ENCODE assay signal across 8 mouse cellular contexts in genomic region chr9:101034448-101035098, GRCm38 (mm10). TPM values are rescaled to one million over a fixed set of nuclear protein-coding genes. Genes with fewer than 3 reads are reported as not detected.
DNase-seq lines count a peak whose midpoint lies in the region; ATAC-seq and TF ChIP-seq lines count a peak whose summit lies in the region.

Pccb (minus strand) TSS chr9:101034898.

- WGBS in heart, embryonic 12.5 days, result under 1% methylated on average over 61 of the region's 61 CpGs
- WGBS in kidney, postnatal 0 days, result under 1% methylated on average over 58 of the region's 61 CpGs
- WGBS in liver, embryonic 11.5 days, result under 1% methylated on average over 61 of the region's 61 CpGs
- under 1% methylated on average over 60 of the region's 61 CpGs for WGBS in stomach, embryonic 14.5 days

- H3K4me2 ChIP-seq in heart, embryonic 12.5 days, result peak within 1 kb of the TSS; percentile 70
- H3K4me2 ChIP-seq in kidney, postnatal 0 days (ENCODE audit: low read length), result peak within 1 kb of the TSS; percentile 71
- H3K4me2 ChIP-seq in liver, embryonic 11.5 days, result peak within 1 kb of the TSS; percentile 77
- H3K4me2 ChIP-seq in stomach, embryonic 14.5 days (replicated peaks; ENCODE audit: low read depth, low read length), result peak within 1 kb of the TSS; percentile 61

- peak; percentile 100 for ATAC-seq in heart, embryonic 12.5 days (ENCODE audit: insufficient number of reproducible peaks, low FRiP score)
- peak; percentile 98 for ATAC-seq in kidney, postnatal 0 days (replicated peaks; ENCODE audit: low FRiP score, low read depth)
- peak; percentile 99 for ATAC-seq in liver, embryonic 11.5 days (replicated peaks; ENCODE audit: low FRiP score)
- ATAC-seq in stomach, embryonic 14.5 days (ENCODE audit: insufficient number of reproducible peaks, insufficient read depth, low FRiP score, low read depth), result peak; percentile 98

- no peaks in the 10 kb centered on the region for H3K9me3 ChIP-seq in erythroblast, embryonic 14.5 days (ENCODE audit: control insufficient read depth, low read length)
- H3K9me3 ChIP-seq in heart, embryonic 12.5 days (replicated peaks), result no peaks in the 10 kb centered on the region
- H3K9me3 ChIP-seq in kidney, postnatal 0 days (replicated peaks; ENCODE audit: low read length), result no peaks in the 10 kb centered on the region
- no peaks in the 10 kb centered on the region for H3K9me3 ChIP-seq in liver, embryonic 11.5 days (ENCODE audit: control insufficient read depth, low read length)
- H3K9me3 ChIP-seq in stomach, embryonic 14.5 days (ENCODE audit: control insufficient read depth, low read depth, low read length), result no peaks in the 10 kb centered on the region

- peak; percentile 98 for DNase-seq in brain, embryonic 14.5 days (ENCODE audit: low read depth)
- peak; percentile 97 for DNase-seq in kidney, postnatal 0 days (ENCODE audit: low spot score)
- peak; percentile 93 for DNase-seq in liver, embryonic 11.5 days (ENCODE audit: low spot score)
- peak; percentile 99 for DNase-seq in naive thymus-derived CD4-positive, alpha-beta T cell, adult 2 months (ENCODE audit: low read depth)

- H3K27me3 ChIP-seq in C2C12 (ENCODE audit: control insufficient read depth, insufficient read depth, insufficient read length), result no peaks in the 10 kb centered on the region
- peaks cover 4% of the 10 kb centered on the region for H3K27me3 ChIP-seq in erythroblast, embryonic 14.5 days (ENCODE audit: control insufficient read depth)
- no peaks in the 10 kb centered on the region for H3K27me3 ChIP-seq in heart, embryonic 12.5 days (replicated peaks)
- H3K27me3 ChIP-seq in kidney, postnatal 0 days (ENCODE audit: insufficient read depth, low read length), result no peaks in the 10 kb centered on the region
- no peaks in the 10 kb centered on the region for H3K27me3 ChIP-seq in liver, embryonic 11.5 days (replicated peaks; ENCODE audit: control insufficient read depth, insufficient read depth, low read length)
- no peaks in the 10 kb centered on the region for H3K27me3 ChIP-seq in stomach, embryonic 14.5 days (ENCODE audit: control insufficient read depth, insufficient read depth, low read length)

- peaks cover 58% of the 10 kb centered on the region for H3K4me1 ChIP-seq in erythroblast, embryonic 14.5 days (ENCODE audit: control insufficient read depth)
- peaks cover 7% of the 10 kb centered on the region for H3K4me1 ChIP-seq in heart, embryonic 12.5 days (replicated peaks)
- peaks cover 23% of the 10 kb centered on the region; the same call in 1 of the 2 replicates for H3K4me1 ChIP-seq in kidney, postnatal 0 days (replicated peaks; ENCODE audit: insufficient read depth, low read length)
- peaks cover 8% of the 10 kb centered on the region for H3K4me1 ChIP-seq in liver, embryonic 11.5 days (replicated peaks; ENCODE audit: control insufficient read depth, insufficient read depth, low read length)
- H3K4me1 ChIP-seq in stomach, embryonic 14.5 days (ENCODE audit: control insufficient read depth, insufficient read depth, low read length), result peaks cover 12% of the 10 kb centered on the region; the same call in 1 of the 2 replicates

- H3K27ac ChIP-seq in heart, embryonic 12.5 days (ENCODE audit: poor library complexity, severe bottlenecking), result peak within 1 kb of the TSS; percentile 92
- peak within 1 kb of the TSS; percentile 98 for H3K27ac ChIP-seq in kidney, postnatal 0 days
- H3K27ac ChIP-seq in liver, embryonic 11.5 days (ENCODE audit: low read depth, low read length), result peak within 1 kb of the TSS; percentile 82
- peak within 1 kb of the TSS; percentile 96 for H3K27ac ChIP-seq in stomach, embryonic 14.5 days (ENCODE audit: low read length)

- peak within 1 kb of the TSS; percentile 76 for H3ac ChIP-seq in C2C12 (ENCODE audit: control insufficient read depth, insufficient read length, low read depth)

- H3K36me3 ChIP-seq in C2C12 (ENCODE audit: control insufficient read depth, insufficient read depth), result no peaks in the 10 kb centered on the region
- peaks cover 3% of the 10 kb centered on the region; the same call in 1 of the 2 replicates for H3K36me3 ChIP-seq in erythroblast, embryonic 14.5 days (ENCODE audit: control insufficient read depth)
- H3K36me3 ChIP-seq in heart, embryonic 12.5 days, result peaks cover 7% of the 10 kb centered on the region; the same call in 1 of the 2 replicates
- 0 out of 2 replicates have a peak, but pooled peaks cover 6% of the 10 kb centered on the region for H3K36me3 ChIP-seq in kidney, postnatal 0 days (ENCODE audit: insufficient read depth, low read length)
- H3K36me3 ChIP-seq in liver, embryonic 11.5 days (ENCODE audit: control insufficient read depth, insufficient read depth, low read length), result no peaks in the 10 kb centered on the region
- 0 out of 2 replicates have a peak, but pooled peaks cover 3% of the 10 kb centered on the region for H3K36me3 ChIP-seq in stomach, embryonic 14.5 days (ENCODE audit: control insufficient read depth, insufficient read depth, low read length)

- no peak for TF ChIP-seq CTCF in C2C12 (IDR thresholded peaks at IDR 0.05; ENCODE audit: control insufficient read depth, insufficient read depth, insufficient read length)
- peak; percentile 33; the same call in 1 of the 2 replicates for TF ChIP-seq CTCF in brain, embryonic 14.5 days (IDR thresholded peaks at IDR 0.05; ENCODE audit: borderline replicate concordance, extremely low read depth, insufficient read depth, insufficient read length)
- TF ChIP-seq CTCF in kidney, postnatal 0 days (IDR thresholded peaks at IDR 0.05; ENCODE audit: low read depth), result peak; percentile 41; the same call in 1 of the 2 replicates

- H3K79me2 ChIP-seq in C2C12 (ENCODE audit: control insufficient read depth, insufficient read depth), result no peaks in the 10 kb centered on the region

- peak; percentile 58; the same call in 1 of the 2 replicates for TF ChIP-seq POLR2A in brain, embryonic 14.5 days (IDR thresholded peaks at IDR 0.05; ENCODE audit: borderline replicate concordance, extremely low read depth, insufficient read depth, insufficient read length, poor library complexity, severe bottlenecking)

- H3K9ac ChIP-seq in heart, embryonic 12.5 days, result peak within 1 kb of the TSS; percentile 74
- peak within 1 kb of the TSS; percentile 82 for H3K9ac ChIP-seq in kidney, postnatal 0 days (ENCODE audit: low read depth, low read length)
- peak within 1 kb of the TSS; percentile 71 for H3K9ac ChIP-seq in liver, embryonic 11.5 days (ENCODE audit: low read depth, low read length)
- peak within 1 kb of the TSS; percentile 42 for H3K9ac ChIP-seq in stomach, embryonic 14.5 days (replicated peaks; ENCODE audit: low read depth, low read length)

- H3K4me3 ChIP-seq in C2C12 (ENCODE audit: insufficient read depth, poor library complexity, severe bottlenecking), result peak within 1 kb of the TSS; percentile 40
- peak within 1 kb of the TSS; percentile 85 for H3K4me3 ChIP-seq in erythroblast, embryonic 14.5 days (replicated peaks)
- peak within 1 kb of the TSS; percentile 63 for H3K4me3 ChIP-seq in heart, embryonic 12.5 days
- H3K4me3 ChIP-seq in kidney, postnatal 0 days (replicated peaks; ENCODE audit: low read depth, low read length), result peak within 1 kb of the TSS; percentile 57
- H3K4me3 ChIP-seq in liver, embryonic 11.5 days (ENCODE audit: low read depth, low read length), result peak within 1 kb of the TSS; percentile 57
- H3K4me3 ChIP-seq in stomach, embryonic 14.5 days (ENCODE audit: low read depth, low read length), result peak within 1 kb of the TSS; percentile 56

- no peaks in the 10 kb centered on the region for H3K79me3 ChIP-seq in C2C12 (ENCODE audit: low read depth)

TF ChIP-seq in C2C12, 6 proteins besides CTCF, POLR2A, EP300 and RAD21:
- TF ChIP-seq MYOG (IDR thresholded peaks at IDR 0.05; ENCODE audit: control insufficient read depth, extremely low read depth, insufficient read length), result no peak
- peak; percentile 51 for TF ChIP-seq MAX (IDR thresholded peaks at IDR 0.05)

RNA-seq across cellular contexts. Expression of gene Pccb, which starts in this region (rescaled TPM):
- polyA plus RNA-seq in C2C12 (2012; fragmentation: generic; extraction: Trizol), result 17.5 TPM
- 62.7 and 63.1 TPM in 2 replicates for polyA plus RNA-seq in brain, embryonic 14.5 days (2012; rRNA removed)
- 4.3 and 5.0 TPM in 2 replicates for polyA plus RNA-seq in erythroblast, embryonic 14.5 days (2012)
- 21.6 TPM in 2 replicates for polyA plus RNA-seq in heart, embryonic 12.5 days (2016; fragmentation: Nextera tagmentation; extraction: Ambion mirVana)
- 42.0 and 48.5 TPM in 2 replicates for polyA plus RNA-seq in kidney, postnatal 0 days (2015; fragmentation: Nextera tagmentation; extraction: Ambion mirVana)
- 8.7 and 10.2 TPM in 2 replicates for polyA plus RNA-seq in liver, embryonic 11.5 days (2014; fragmentation: Nextera tagmentation; extraction: Ambion mirVana)
- polyA plus RNA-seq in stomach, embryonic 14.5 days (2014; fragmentation: Nextera tagmentation; extraction: Ambion mirVana), result 27.1 and 28.2 TPM in 2 replicates

Comparison
In these comparisons a context has a peak if more than half of its experiments do, and no peak if none do; other contexts are left out.
1. Peak in every context shown above with its lines: DNase-seq, ATAC-seq, H3K4me3 ChIP-seq and H3K27ac ChIP-seq.